In the genomic region with DNA sequence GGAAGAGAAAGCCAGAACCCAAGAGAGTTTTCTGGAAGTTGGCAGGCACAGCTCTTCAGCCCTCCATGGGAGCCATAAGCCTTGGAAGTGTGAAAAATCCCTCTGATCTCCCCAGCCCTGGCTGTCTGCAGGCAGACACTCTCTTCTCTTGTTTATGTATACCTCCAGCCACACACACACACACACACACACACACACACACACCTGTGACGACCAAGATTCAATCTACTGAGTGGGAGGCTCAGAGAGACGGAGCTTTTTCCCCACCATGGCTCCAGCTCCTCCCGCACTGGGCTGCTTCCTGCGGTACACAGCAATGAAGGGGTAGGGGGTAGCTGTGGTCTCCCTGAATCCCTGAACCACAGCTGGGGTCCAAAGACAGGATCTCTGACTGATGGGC, we compare ENCODE assay signal across 9 mouse cellular contexts. TPM values are rescaled to one million over a fixed set of nuclear protein-coding genes. Genes with fewer than 3 reads are reported as not detected.
DNase-seq lines count a peak whose midpoint lies in the region; ATAC-seq lines count a peak whose summit lies in the region.
"Had no signal": no experiment of that assay in that cellular context is flagged by ENCODE, and none has a peak within 500 bp of the region (broad histone marks: within the 10 kb centered on the region; RNA-seq: fewer than 3 reads in every experiment).

No protein-coding gene starts in this region.

- H3K9ac ChIP-seq in lung, embryonic 15.5 days = peak overlapping the region; percentile 20; the same call in 1 of the 2 replicates
- H3K9ac ChIP-seq in hindbrain, embryonic 11.5 days (ENCODE audit: low read depth, low read length) = no peak overlapping the region
- H3K9ac ChIP-seq in liver, embryonic 15.5 days = no peak overlapping the region

- H3K36me3 ChIP-seq in lung, embryonic 15.5 days = no peaks in the 10 kb centered on the region
- H3K36me3 ChIP-seq in hindbrain, embryonic 11.5 days (ENCODE audit: control insufficient read depth, insufficient read depth, low read length) = no peaks in the 10 kb centered on the region
- no peaks in the 10 kb centered on the region for H3K36me3 ChIP-seq in liver, embryonic 15.5 days (replicated peaks)

- no peak for DNase-seq in lung, postnatal 14 days
- DNase-seq in hindbrain, embryonic 11.5 days (ENCODE audit: low spot score) = no peak
- peak; percentile 40 for DNase-seq in thymus, postnatal 0 days (ENCODE audit: low spot score)
- no peak for DNase-seq in left cerebral cortex, postnatal 14 days (ENCODE audit: low spot score in 2 of 2)
- no peak for DNase-seq in layer of hippocampus, adult 11-12 months (ENCODE audit: low spot score)
- DNase-seq: lung, adult 18-20 months had no signal

- peak overlapping the region; percentile 91 for H3K4me2 ChIP-seq in lung, embryonic 15.5 days
- H3K4me2 ChIP-seq in hindbrain, embryonic 11.5 days (replicated peaks; ENCODE audit: low read depth, low read length) = peak overlapping the region; percentile 97
- H3K4me2 ChIP-seq in liver, embryonic 15.5 days = peak overlapping the region; percentile 83

- H3K9me3 ChIP-seq in lung, embryonic 15.5 days = no peaks in the 10 kb centered on the region
- H3K9me3 ChIP-seq in hindbrain, embryonic 11.5 days (ENCODE audit: control insufficient read depth, low read length) = no peaks in the 10 kb centered on the region
- H3K9me3 ChIP-seq in liver, embryonic 15.5 days (replicated peaks) = no peaks in the 10 kb centered on the region

- intact Hi-C loops in left cerebral cortex, postnatal 14 days (cut with DNase I) = no loop called here

- peak overlapping the region; percentile 71 for H3K4me3 ChIP-seq in lung, embryonic 15.5 days
- no peak overlapping the region for H3K4me3 ChIP-seq in hindbrain, embryonic 11.5 days (ENCODE audit: low read depth, low read length)
- H3K4me3 ChIP-seq in liver, embryonic 15.5 days (replicated peaks) = no peak overlapping the region

- H3K27ac ChIP-seq in lung, embryonic 15.5 days = no peak overlapping the region
- no peak overlapping the region for H3K27ac ChIP-seq in hindbrain, embryonic 11.5 days (ENCODE audit: low read depth, low read length)
- H3K27ac ChIP-seq in liver, embryonic 15.5 days (replicated peaks) = no peak overlapping the region

- 35% methylated on average over 4 of the region's 4 CpGs for WGBS in lung, embryonic 15.5 days
- WGBS in hindbrain, embryonic 11.5 days = 41% methylated on average over 4 of the region's 4 CpGs
- 59% methylated on average over 4 of the region's 4 CpGs for WGBS in liver, embryonic 15.5 days (ENCODE audit: insufficient replicate concordance)

- no peak for ATAC-seq in lung, embryonic 15.5 days (ENCODE audit: borderline replicate concordance, extremely low read depth, low FRiP score, low TSS enrichment)
- no peak for ATAC-seq in hindbrain, embryonic 11.5 days (ENCODE audit: low FRiP score)
- no peak for ATAC-seq in liver, embryonic 15.5 days (ENCODE audit: insufficient read depth)
- no peak for ATAC-seq in monocyte, adult 5-6 weeks (replicated peaks; ENCODE audit: insufficient number of reproducible peaks, low FRiP score, low TSS enrichment, poor library complexity, severe bottlenecking)

- H3K27me3 ChIP-seq in lung, embryonic 15.5 days = no peaks in the 10 kb centered on the region
- no peaks in the 10 kb centered on the region for H3K27me3 ChIP-seq in hindbrain, embryonic 11.5 days (ENCODE audit: control insufficient read depth, insufficient read depth, low read length)
- peaks cover 27% of the 10 kb centered on the region for H3K27me3 ChIP-seq in liver, embryonic 15.5 days

- H3K4me1 ChIP-seq in lung, embryonic 15.5 days = peaks cover 38% of the 10 kb centered on the region
- H3K4me1 ChIP-seq in hindbrain, embryonic 11.5 days (replicated peaks; ENCODE audit: control insufficient read depth, insufficient read depth, low read length) = peaks cover 19% of the 10 kb centered on the region
- H3K4me1 ChIP-seq in liver, embryonic 15.5 days (replicated peaks) = peaks cover 33% of the 10 kb centered on the region

RNA-seq across cellular contexts. Expression of a gene that starts 2.4 kb away (rescaled TPM):
- 21.4 and 22.4 TPM in 2 replicates for polyA plus RNA-seq in lung, embryonic 15.5 days (2015; fragmentation: Nextera tagmentation; extraction: Ambion mirVana)
- 13.4 and 14.3 TPM in 2 replicates for polyA plus RNA-seq in hindbrain, embryonic 11.5 days (2014; fragmentation: Nextera tagmentation; extraction: Ambion mirVana)
- polyA plus RNA-seq in liver, embryonic 15.5 days (2015; fragmentation: Nextera tagmentation; extraction: Ambion mirVana) = 7.5 and 8.3 TPM in 2 replicates
- 7.6 and 9.0 TPM in 2 replicates for polyA plus RNA-seq in thymus, postnatal 0 days (2015; fragmentation: Nextera tagmentation; extraction: Ambion mirVana)
- total RNA-seq in monocyte, adult 5-6 weeks (2017) = 10.5 to 11.8 TPM (median 10.9 TPM) in 3 replicates
- total RNA-seq in left cerebral cortex, postnatal 14 days (2021) = 10 to 100 TPM; 41.9 to 43.9 TPM
